Mouse (Mus musculus) cerebellum, postnatal 10 days (tissue): ENCODE results near the gene Mfsd4a.

ENCODE experiments used
- DNase-seq, 2 experiments: peaks; one replicate each; pipeline ENCODE4 v3.0.0; 2021; ENCODE audit warnings: mixed read lengths in 2 of 2

Mfsd4a gene

DNA sequence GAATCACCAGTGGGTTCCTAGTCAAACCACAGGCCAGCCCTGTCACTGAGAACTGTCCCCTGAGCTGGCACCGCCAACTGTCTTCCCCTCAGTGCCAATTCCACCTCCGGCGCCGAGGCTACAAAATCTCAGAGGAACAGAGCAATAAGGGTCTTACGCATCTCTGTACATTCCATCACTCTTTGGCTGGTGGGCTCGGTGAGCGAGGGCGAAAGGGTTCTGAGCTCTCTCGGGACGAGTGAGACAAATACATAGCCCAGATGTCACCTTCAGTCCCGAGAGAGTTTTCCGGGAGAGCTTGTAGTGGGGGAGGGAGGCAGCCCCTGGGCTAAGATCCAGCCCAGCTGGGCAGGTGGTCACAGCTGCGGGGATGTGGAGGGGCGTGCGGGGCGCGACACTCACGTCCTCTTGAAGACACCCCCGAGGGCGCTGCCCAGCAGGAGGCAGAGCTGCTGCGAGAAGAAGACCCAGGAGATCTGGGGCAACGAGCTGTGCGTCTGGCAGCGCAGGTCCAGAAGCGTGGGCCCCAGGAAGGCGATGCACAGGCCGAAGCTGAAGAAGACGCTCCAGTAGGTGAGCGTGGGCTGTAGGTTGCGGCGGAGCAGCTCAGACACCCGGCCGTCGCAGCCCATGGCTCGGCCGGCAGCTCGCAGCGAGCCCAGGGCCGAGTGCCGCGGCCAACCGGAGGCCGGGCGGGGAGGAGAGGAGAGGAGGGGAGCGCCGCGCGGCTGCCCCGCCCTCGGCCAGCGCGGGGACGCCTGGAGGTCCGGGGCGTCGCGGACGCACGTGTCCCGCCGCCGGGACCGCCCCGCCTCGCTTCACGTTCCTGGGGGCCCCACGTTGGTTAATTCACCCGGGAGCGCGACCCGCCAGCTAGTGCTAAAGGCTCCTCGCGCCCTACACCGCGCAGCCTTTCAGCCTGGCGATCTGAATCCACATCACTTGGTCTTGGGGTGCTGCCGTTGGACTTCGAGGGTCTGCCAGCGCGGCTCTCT lies at the start of gene Mfsd4a:
Mfsd4a (minus strand) TSS at position 802 of the 995 bp plus-strand sequence.
- DNase-seq: peak; percentile 69 to 70

DNA sequence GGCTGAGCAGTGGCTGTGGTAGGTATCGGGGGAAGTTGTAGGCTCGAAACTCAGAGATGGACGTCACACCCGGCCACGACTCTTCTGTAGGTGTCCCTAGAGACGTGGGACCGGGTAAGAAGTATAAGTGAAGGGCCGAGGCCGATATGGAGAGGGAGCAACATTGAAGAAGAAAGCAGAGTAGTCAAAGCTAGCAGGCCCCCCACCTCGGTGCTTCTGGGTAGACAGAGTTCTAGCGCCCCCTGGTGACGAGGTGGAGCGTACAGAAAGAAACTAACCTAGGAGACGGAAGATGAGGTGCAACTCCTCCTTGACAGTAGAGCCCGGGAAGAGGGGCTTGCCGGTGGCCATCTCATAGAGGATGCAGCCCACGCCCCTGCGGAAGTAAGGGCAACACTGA lies 48.7 kb upstream of the Mfsd4a start:
- peak; percentile 91 to 94 for DNase-seq

DNA sequence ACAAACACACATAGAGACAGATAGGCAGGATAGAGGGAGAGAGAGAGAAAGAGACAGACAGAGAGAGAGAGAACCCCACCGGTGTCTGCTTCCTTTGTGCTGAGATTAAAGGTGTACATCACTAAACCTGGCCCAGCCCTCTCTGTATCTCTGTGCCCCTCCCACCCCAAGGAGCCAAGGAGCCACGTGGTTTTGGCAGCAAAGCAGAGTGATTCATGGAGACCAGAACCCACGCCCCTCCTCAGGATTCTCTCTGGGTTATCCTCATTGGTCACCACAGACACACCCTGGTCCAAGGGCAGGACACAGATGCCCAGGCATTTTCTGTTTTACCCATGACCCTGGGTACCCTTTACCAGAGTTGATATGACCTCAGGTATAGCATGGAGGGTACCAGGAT lies 45.2 kb upstream of the Mfsd4a start:
- no peak for DNase-seq

DNA sequence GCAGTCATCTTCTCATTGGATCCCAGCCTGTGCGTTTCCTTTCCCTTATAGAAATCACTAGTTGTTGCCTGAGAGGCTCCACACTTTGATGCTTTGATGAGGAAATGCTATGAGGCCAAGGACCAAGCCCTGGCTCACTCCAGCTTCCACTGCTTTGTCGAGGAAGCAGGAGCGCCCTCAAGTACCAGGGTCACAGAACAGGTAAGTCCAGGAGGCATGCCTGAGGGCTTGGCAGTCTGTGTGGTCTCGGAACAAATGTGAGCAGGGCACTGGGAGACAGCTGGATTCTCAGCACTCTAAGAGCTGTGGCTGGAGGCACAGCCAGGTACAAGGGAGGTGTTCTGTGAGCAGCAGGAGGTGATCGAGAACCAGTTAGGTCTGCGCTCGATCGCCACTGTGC lies 44.6 kb upstream of the Mfsd4a start:
- DNase-seq: no peak

GRCm38 (mm10) chr1:132111411-132111810 lies 43.5 kb upstream of the Mfsd4a start:
- no peak for DNase-seq

DNA sequence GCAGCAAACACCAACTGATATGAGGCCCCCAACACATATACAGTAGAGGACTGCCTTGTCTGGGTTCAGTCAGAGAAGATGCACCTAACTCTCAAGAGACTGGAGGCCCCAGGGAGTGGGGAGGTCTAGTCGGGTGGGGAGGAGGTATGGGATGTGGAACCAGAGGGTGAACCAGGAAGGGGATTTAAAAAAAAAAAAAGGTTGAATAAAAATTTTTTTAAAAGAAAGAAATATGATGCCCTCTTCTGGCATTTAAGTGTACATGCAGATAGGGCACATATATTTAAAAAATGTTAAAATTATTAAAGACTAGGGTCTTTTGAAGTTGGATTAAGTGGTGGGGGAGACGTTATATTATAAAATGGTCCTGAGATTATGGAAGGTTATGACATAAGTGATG lies 41.5 kb upstream of the Mfsd4a start:
- DNase-seq: no peak

DNA sequence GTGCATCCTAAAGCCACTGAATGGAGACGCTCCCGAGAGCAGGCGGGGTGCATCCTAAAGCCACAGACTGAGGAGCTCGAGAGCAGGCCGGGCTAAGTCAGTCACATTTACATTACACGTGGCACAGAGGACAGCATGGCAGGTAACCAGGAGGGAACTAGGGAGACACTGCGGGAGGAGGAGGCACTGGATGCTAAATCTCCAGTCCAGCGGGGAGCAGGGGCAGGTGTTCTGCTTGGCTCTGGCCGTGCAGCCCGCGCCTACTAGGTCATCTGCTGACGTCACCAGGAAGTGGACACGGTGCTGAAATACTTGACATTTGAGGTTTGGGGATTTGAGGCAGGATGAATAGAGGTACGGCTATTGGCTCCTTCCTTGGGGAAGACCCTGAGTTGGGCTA lies 36.5 kb upstream of the Mfsd4a start:
- no peak for DNase-seq

GRCm38 (mm10) chr1:132101953-132102697 lies 34.3 kb upstream of the Mfsd4a start:
- DNase-seq: no peak

GRCm38 (mm10) chr1:132099775-132100174 lies 31.9 kb upstream of the Mfsd4a start:
- DNase-seq: no peak

DNA sequence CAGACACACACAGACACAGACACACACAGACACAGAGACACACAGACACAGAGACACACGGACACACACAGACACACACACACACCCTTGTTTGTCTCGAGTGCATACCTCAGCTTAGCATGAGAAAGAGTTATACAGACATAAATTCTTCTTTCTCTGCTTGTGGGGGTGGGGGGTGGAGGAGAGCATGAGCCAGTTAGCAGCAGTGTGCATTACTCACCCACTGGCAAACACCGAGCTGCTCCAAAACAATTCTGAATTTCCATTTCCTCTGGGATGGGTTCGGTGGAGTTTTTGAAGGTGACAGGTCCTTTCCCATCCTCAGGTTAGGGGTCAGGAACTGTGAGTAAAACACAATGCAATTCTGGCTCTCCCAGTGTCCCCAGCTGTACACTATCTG lies 31.2 kb upstream of the Mfsd4a start:
- no peak for DNase-seq

DNA sequence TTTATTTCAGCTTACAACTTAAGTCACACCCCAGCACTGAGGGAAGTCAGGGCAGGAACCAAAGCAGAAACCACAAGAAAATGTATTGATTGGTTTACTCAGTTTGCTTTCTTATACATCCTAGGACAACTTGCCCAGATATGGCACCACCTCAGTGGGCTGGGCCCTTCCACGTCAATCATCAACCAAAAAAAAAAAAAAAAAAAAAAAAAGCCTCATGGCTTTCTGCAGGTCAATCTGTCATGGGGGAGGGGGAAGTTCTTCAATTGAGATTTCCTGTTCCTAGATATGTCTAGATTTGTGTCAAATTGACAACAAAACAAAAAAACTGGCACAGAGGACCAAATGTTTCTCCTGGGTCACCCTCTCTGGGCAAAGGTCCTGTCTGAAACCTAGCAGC lies 30.2 kb upstream of the Mfsd4a start:
- DNase-seq: no peak

DNA sequence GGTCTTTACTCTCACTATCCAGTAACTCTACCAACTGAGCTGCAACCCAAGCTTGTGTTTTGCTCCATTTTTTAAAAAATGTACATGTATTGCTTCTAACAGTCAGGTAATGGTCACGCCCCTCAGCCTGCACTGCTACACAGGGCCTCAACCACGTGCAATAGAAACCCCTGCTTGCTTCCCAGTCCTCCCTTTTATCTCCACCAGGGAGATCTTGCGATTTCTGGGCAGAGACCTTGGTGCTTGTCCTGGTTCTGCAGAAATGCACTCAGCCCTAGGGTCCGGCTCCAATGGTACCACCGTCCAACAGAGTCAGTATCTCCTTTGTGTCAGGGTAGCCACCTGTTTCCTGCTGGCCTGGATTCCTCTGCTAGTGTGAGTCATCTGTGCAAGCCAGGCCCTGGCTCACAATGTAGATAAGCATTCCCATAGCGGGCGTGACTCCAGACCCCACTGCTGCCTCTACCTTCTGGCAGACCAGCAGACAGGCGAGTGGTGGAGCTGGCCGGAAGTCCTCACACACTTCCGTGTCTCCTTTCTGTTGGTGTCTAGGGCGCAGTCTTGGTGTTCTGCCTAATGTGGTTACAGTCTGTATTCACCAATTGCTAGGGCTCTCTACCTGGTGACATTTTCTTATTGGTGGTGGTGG lies 27.6 kb upstream of the Mfsd4a start:
- peak; percentile 87 for DNase-seq

DNA sequence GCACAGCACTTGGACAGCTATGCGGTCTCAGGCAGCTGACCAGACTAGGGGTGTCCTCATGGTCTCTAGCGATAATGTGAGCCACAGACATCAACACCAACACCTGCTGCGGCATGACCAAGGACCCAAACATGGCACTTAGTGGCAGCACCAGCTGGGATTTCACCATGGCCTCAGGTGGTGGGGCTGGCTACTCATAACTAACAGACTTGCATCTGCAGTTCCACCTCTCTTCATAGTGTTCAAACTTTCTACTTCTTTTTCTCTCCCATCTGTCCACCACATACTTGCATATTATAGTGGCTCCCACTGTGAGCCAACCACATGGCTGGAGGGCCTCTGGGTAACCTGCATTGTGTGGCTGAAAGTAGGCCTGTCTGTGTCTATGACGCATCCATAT lies 25.4 kb upstream of the Mfsd4a start:
- DNase-seq: no peak

GRCm38 (mm10) chr1:132090266-132090665 lies 22.4 kb upstream of the Mfsd4a start:
- DNase-seq: no peak

- DNase-seq: no peak
Measured at GRCm38 (mm10) chr1:132089767-132090166, 21.9 kb upstream of the Mfsd4a start.

DNA sequence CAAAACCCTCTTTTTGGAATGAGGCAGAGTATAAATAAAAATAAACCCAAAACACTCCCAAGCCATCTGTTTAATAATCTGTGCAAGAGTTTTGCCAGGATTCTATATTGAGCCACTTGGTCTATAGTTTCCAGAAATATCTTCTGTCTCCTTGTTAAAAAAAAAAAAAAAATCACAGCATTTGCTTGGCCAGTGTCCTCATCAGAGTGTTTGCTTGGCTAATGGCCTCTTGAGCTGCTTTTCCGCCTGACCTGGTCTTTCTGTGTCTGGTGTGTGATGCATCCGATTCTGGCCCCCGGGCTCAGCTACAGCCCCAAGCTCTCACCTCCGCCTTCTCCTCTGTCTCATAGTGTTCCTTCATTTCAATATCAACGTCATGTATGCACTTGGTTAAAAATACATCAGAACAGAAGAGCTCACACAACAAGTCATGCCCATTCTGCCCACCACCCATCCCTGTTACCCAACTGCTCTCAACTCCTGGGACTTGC lies 20.4 kb upstream of the Mfsd4a start:
- DNase-seq: peak; percentile 63 to 65

- no peak for DNase-seq
Measured at GRCm38 (mm10) chr1:132085181-132086049, 17.6 kb upstream of the Mfsd4a start.

GRCm38 (mm10) chr1:132078413-132078812 lies 10.6 kb upstream of the Mfsd4a start:
- no peak for DNase-seq

DNA sequence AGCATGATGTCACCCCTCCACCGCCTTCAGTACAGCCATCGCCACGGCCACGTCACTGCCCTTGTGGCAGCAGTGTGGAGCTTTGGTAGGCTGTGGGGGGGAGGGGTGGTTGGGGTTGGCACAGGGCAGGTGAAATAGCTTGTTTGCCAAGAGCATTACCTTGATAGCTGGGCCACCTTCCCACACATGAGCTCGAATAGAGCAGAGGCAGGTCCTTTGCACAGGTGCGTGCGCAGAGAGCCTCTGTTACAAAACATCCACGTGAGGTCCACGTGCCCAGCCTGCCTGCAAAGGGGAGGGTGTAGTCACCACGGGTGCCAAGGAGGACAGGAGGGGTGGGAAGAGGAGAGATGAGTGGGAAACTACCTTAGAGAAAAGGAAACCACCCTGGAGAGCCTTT lies 7.7 kb upstream of the Mfsd4a start:
- no peak for DNase-seq

- DNase-seq: no peak
Measured at GRCm38 (mm10) chr1:132070659-132071058, 2.8 kb upstream of the Mfsd4a start.

- no peak for DNase-seq
Measured at GRCm38 (mm10) chr1:132069436-132069835, 1.6 kb upstream of the Mfsd4a start.
